Mouse (Mus musculus) right cerebral cortex, postnatal 10 days (tissue): ENCODE data around the gene Dab2ip.

Experiments used
- DNase-seq, 2 experiments: peaks; one replicate each; pipeline ENCODE4 v3.0.0; 2021; ENCODE audit warnings: low spot score in 2 of 2

Gene Dab2ip

DNA sequence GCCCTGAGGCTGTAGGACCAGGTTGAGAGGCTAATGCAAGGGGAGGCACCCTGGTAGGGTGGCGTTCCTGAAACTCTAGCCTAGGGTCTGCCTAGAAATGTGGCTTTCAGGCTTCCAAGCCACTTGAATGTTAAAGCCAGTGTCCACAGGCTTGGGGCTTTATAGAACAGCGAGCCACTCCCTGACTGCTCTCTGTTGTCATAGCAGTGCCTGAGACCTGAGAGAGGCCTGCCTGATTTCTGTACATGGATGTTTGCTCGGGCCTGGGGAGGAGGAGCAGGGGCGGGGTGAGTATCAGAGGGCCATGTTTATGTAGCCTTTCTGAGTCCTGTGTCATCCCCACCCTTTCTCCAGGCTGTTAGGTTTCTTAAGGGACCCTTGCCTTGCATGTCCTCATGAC, 94.9 kb downstream of the Dab2ip start:
- DNase-seq = no peak

DNA sequence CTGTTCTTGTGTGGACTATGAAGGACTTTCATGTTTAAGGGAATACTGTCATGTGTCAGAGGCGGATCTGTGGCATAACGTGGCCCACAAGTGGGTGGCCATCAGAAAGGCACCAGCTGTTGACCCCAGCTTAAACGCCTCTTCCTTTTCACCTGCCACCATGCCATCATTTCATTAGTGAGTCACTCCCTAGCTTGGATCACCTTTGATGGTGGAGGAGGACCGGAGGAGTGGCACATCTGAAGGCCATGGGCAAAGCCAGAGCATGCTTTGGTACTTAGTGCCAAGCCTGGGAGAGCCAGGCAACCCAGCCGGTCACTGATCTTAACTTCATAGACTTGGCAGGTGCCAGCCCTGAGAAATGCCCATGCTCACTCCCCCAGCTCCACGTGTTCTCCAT, 96.7 kb downstream of the Dab2ip start:
- no peak for DNase-seq

DNA sequence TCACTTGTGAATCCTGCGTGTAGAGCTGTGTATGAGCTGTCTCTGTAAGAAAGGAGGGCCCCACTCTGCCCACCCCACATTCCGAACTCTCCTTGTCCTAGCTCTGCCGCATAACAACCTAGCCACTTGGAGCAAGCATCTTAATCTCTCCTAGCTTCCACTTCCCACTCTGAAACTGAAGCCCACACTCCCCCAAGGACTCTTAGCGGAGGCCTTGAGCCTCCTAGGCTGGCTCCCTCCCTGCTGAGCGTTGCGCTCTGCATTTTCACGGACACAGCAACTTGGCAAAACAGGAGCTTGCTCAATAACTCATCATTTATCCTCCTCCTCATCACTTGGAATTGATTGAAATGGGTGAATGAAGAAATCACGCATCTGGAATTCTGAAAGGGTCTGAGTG, 97.9 kb downstream of the Dab2ip start:
- DNase-seq = no peak

DNA sequence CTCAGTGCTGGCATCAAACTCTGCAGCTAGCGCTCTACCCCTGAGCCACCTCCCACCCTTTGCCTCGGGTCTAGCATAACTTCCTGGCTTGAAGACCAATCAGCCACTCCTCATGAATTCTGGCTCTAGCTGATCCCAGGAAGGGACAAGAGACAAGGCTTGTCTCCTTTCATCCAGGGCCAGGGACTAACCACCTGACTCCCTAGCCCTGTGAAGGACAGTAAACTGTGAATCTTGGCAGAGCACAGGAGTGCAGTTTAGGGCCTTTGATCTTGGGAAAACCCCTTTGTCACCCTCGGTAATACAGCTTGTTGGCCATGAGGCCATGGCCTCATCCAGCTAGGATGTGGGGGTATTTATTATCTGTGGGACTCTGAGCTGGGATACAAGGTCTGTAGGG, 100.2 kb downstream of the Dab2ip start:
- no peak for DNase-seq

DNA sequence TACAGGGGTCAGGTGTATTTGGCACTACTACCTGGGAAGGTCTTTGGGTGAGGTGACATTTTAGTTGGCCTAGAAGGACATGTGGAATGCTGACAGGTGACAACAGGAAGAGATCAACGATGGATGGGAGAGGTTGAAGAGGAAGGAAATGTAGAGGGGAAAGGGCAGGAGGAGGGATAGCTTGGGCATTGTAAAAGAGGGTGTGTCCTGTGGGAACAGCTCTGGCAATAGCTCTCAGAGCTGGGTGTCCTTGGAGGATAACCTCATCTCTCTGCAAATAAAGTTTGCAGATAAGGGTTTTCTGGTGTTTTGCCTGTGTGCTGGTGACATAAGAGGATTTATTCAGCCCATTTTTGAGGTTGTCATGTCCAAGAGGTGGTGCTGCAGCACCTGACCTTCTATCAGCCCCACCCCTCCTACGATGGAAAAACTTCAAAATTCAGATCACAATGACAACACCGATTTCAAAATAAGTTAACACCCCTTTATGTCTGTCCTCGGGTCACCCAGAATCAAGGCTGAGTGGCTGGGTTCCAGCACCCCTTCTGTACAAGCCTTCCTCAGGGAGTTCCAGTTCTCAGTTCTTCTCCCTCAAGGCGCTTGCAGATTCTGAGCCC, 101.6 kb downstream of the Dab2ip start:
- DNase-seq = no peak

DNA sequence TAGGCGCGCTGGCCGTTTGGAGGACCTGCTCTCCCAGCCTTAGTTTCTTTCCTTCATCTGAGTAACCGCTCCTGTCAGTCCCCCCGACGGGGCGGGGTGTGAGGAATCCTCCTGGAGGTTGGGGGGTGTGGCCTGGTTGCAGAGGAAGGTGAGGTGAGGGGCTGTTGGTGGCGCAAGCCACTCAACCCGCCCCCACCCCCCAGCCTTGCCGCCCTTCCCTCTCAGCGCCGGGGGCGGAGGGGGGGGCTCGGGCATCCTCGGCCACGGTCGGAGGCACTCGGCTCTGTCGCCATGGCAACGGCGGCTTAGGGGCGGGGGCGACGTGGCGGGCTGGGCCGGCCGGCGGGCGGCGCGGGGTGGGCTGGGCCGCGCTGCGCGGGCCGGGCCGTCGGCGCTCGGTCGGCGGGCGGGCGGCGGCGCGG, 102.9 kb downstream of the Dab2ip start:
- DNase-seq = peak; percentile 87 to 92

DNA sequence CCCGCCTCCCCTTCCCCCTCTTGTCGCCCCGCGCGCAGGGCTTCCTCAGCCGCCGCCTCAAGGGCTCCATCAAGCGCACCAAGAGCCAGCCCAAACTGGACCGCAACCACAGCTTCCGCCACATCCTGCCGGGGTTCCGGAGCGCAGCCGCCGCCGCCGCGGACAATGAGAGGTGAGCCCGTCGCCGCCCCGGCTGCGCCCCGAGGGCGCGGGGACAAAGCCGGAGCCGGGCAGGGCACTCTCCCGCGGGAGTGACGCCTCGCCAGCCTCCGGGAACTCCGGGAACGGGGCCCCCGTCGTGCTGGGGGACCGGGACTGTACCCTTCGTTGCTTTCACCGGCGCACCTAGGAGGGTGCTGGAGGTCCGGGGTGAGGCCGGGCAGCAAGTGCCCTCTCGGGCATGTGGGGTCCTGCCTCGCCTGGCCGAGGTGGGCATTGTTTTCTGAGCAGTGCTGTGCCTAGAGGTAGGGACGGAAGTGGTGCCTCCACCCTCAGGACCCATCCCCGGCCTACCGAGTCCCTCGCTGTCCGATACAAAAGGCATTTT, 103.5 kb downstream of the Dab2ip start:
- peak; percentile 67 to 69 for DNase-seq

DNA sequence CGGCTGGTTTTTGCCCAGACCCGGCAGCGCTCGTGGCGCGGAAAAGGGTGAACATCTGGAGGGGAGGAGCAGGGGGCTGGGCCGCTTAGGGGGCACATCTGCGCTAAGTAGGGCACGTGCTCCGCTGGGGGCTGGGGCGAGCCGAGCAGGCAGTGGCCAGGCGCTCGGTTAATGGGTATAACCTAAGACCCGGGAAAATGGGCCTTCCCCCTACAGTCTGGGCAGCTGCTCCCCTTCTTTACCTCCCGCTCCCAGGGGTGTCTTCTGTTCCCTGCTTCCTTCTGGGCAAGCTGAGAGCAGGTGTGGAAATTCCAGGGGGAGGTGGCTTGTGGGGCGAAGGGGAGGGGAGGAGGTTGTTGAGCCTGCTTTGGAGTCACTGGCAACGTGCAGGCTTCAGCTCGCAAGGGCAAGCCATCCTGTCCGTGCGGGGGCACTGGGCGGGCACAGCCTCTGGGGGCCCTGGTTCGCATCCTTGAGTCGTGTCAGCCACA, 104.0 kb downstream of the Dab2ip start:
- DNase-seq = peak; percentile 61 to 71

DNA sequence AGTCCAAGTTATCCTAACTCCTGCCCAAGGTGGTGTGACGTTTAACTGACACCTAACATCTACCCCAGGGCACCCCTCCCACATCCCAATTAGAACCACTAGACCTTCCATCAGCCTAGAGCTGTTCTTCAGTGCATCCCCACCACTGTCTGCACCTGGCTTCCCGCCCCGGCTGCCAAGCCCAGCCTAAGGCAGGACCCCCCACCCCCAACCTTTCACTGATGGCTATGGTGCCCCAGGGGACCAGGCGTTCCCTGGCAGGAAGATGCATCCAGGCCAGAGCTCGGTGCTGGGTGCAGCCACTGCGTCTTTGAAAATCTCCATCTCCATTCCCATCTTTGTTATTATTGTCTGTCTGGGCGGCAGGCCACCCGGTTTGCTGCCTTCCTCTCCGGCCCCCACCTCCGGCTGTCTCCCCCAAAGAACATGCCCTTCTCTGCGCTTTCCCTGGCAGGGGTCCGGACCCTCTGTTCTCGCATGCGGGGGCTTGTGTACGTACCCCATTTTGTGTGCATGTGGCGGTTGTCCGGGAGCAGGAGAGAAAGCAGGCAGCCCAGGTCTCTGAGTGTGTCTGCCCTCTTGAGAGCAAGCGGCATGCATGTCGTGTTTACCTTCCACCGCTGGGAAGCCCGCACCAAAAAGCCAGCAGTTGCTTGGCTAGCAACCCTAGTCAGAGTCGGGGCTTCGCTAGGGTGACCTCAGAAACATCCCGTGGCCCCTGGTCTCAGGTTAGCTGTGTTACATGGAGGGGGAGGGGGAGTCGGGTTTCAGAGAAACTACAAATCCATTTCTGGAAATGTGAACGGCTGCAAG, 104.9 kb downstream of the Dab2ip start:
- peak; percentile 50 to 62 for DNase-seq

DNA sequence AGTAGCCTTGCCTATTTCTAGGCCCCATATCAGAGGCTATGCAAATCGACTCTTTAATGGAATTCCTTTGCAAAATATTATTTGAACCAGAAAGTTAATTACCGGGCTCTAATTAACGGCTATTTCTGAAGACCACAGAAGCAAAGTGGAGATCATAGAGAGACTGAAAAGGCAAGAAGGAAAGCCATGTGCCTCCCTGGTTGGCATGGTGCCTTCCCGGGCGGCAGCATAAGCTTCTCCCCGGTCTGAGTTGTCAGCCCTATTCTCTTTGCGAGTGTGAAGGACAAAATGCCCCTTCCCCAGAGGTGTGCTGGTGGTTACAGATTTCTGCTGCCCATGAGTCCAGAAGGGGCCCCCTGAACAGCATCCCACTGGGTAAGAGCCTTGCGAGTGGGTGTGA, 109.7 kb downstream of the Dab2ip start:
- DNase-seq = no peak

DNA sequence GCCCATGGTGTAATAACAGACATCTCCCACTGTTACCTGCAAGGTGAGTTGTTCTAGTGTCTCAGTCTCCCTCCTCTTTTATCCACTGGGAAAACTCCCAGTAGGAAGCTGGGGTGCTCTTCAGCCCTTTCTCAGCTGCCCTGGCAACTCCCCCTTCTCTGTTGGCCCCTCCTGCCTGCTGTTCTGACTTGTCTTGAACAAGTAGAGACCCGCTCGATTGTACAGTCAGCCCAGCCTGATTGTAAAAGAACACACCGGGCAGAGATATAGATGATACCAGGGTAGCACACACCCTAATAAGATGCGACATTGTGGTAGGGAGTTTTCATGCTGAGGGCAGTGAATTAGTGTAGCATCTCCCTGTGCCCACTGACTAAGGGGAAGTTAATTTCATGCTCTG, 111.2 kb downstream of the Dab2ip start:
- no peak for DNase-seq

DNA sequence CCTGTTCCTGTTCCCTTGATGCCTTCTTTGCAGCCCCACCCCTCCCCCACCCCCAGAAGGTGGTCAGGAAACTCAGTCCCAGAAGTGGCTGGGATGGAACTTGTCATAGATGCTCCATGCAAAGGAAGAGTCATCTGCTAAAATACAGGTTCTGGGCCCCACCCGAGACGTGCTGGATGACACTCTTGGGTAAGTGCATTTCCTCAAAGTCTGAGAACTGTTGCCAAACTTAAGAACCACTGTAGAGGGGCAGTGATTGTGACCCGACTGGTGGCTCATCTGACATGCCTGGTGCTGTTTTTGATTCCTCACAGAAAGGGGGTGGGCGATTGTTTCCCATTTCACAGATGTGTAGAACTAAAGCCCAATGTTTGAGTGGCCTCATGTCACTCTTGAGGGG, 111.7 kb downstream of the Dab2ip start:
- DNase-seq = no peak

DNA sequence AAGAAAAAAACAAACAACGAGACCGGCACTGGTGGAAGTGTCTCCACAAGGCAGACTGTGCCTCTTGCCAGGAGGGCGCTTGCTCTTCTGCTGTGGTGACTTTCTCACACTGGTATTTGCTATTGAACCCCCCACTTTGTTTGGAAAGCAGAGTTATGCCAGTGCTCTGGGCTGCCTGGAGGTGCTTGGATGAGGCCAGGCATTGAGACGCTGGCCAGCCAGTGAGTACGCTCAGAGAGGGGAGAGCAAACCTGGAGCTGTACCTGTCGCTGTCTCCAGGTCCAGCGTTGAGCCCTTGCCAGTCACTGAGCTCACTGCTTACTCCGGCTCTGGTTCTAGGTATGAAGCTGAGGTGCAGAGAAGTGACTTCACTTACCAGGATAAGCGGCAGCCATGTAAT, 112.2 kb downstream of the Dab2ip start:
- DNase-seq = no peak

DNA sequence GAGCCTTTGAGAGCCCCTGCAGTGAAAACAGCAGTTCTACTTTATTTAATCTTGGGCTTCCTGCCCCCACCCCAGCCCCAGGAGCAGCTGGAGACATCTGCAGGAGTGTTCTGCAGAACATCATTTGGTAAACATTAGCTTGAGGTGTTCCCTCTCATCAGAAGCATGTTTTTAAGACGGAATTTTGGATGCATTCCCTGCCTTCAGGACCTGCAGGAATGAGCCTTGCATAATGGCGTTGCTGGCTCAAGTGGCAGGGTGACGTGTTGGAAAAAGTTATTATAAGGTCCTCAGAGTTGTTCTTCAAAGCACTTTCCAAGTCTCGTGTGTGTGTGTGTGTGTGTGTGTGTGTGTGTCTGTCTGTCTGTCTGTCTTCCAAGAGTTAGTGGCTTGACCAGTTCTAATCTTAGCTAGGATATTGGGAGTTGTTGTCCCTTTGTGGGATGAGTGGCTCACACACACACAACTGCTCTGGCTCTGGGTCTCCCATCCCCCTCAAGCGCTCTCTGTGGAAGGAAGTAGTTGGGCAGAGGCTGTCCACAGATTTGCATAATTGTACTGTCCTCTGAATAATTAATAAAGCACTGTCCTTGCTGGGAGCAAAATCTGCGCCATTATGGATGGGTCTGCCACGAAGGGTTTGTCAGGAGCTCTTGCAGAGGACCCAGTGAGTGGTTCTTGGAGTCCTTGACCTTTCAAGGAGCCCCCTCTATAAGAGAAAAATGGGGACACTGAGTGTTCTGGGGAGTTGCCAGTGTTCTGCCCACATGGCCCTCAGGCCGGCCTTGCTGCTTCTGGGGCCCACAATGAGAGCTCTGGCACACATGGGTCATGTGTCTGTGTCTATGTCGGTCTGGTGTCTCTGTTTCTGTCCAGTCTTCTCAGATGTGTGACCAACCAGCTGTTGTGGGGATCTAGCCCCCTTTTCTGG, 114.2 kb downstream of the Dab2ip start:
- no peak for DNase-seq

DNA sequence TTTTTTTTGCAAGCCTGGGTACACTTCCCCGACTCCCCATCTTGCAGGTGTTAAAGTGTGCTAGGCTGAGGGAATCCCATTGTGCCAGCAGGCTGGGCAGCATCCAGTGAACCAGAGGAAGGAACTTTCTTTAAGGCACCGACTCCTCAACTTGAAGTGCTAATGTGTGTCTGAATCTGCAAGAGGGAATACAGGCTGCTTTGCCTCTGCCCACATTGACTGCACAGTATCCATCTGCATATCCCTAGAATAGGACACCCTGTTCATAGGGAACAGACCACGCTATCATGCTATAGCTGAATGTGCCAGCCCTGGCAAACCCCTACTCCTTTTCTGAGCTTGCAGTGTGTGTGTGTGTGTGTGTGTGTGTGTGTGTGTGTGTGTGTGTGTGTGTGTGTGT, 115.1 kb downstream of the Dab2ip start:
- DNase-seq = no peak

DNA sequence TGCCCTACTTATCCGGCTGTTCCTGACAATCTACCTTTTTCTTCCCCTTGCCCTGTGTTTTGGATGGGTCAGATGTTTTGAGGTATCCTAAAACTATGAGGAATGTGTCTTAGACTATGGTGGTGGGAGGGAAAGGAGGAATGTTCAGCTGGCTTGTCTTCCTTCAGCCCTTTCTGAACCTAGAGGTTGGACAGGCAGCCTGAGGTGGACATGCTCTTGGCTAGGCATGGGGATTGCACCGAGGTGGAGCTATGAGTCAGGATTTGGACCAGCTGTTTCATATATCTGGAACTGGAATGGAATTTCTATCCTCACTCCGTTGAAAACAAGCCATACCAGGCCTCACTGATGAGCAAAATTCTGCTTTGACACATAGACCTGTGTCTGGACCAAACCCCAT, 115.9 kb downstream of the Dab2ip start:
- DNase-seq = no peak

DNA sequence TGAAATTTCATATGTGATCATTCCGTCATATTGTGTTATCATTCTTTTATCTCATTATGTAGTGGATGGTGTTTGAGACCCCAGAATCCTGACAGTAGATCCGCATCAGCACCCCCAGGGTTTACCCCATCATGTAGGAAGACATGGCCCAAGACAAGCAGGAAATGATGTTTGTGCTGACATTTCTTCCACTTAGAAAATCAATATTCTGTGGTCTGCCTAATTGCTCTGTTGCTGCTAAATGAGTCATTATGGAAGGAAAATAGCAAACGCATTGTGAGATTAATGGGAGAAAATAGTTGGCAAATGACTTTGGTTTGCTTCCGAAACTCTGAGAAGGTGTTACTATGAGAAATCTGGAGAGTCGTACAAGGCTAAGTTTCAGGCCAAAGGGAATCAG, 116.4 kb downstream of the Dab2ip start:
- no peak for DNase-seq

DNA sequence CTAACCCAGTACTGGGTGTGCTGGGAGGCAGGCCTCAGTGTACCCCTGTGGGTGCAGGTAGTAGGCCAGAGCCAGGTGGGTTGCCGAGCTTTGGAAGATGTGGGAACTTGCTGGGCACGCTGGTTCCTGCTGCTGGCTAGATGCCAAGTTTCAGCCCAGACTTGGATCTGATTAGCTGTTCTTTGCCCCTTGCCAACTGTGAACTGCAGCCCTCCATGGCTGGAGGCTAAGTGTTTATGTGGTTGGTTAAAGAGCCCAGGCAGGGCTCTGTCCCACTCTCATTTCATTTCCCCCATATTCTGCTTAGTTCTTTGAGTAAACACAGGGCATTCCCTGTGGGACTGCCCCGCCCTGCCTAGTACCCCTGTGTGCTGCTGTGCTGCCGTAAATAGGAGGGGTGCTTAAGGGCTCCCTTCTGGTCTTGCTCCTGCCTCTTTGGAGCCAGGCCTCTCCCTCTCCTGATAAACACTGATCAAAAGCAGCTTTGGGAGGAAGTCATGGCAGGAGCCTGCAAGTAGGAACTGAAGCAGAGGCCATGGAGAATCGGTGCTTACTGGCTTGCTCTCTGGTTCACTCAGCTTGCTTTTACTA, 118.1 kb downstream of the Dab2ip start:
- peak in 1 of 2 experiments; percentile 56 for DNase-seq

DNA sequence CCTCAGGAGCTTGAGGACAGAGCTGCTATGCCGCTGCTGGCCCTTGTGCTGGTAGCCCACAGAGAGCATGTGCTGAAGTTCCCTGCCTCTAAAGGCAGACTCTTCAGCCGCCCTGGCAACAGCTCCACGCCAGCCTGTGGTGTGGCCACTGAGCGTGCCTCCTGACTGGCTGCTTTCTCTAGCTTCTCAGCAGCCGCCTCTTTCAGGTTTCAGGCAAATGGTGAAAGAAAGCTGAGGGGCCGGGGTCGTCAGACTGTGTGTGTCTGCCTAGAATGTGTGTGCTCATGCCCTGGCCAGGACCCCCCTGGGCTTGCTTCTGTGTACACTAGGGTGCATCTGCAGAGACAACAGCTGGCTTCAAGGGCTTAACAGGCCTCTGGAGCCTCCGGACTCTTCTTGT, 119.8 kb downstream of the Dab2ip start:
- DNase-seq = peak; percentile 74 to 77

DNA sequence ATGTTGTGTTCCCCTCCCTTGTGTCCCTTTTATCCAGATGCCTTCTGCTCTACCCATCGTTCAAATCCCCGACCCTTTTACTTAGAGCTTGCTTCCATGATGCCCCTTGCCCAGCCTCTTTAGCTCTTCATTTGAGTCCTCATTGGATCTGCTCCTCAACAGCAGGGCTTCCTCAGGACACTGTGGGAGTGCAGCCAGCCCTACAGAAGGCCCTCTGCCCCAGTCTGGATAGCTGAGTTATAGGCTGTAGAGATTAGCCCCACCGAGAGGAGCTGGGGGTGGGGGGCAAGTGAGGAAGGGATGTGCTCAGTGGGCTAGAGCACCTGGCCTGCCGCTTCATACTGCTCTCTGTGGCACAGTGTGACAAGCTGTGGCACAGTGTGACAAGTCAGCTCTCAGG, 120.4 kb downstream of the Dab2ip start:
- DNase-seq = no peak

DNA sequence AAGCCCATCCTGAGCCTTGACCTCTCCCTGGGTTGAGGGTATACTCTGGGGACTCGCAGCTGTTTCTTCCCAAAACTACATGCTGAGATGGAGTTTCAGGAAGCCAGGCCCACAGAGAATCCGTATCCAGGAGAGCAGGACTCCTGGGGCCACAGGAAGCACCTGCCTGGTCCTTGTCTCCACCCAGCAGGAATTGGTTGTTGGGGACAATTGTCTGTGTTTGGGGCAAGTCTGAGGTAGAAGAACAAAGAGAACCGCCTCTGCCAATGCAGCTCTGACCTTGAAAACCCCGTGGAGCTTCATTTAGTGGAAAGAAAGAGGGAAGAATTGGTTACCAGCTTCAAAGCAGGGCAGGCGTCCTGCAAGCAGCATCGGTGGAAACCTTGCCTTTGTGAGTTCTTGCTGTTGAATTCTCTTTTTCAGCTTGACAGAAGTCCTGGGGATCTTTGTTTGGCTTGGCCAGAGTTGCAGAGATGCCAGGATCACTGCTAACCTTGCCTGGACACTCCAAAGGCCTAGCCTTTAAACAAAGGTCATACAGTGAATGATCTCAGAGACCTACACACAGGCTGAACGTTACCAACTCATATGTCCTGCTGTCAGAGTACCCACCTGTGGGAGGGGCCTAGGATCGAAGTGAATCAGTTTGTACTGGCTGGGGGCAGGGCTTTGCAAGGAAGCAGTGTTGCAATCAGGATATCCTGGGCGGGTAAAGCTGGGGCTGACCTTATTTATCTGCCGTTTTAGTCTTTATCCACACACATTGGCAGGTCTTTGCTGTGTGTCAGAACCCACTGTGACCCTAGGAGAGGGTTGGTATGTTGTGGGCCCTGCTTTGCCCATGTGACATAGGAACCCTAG, 122.0 kb downstream of the Dab2ip start:
- DNase-seq = no peak
